8 mouse cellular contexts compared by ENCODE assay signal in genomic region chrX:153695782-153696395, GRCm38 (mm10). TPM values are rescaled to one million over a fixed set of nuclear protein-coding genes. Genes with fewer than 3 reads are reported as not detected.
A peak's percentile ranks its signal among the peaks of the same experiment; 100 is the strongest.
DNase-seq lines count a peak whose midpoint lies in the region; ATAC-seq and TF ChIP-seq lines count a peak whose summit lies in the region.

Gene Kctd12b, minus strand, starts transcription at chrX:153696391.

- no peaks in the 10 kb centered on the region for H3K9me3 ChIP-seq in embryonic facial prominence, embryonic 15.5 days (replicated peaks)

- H3K4me2 ChIP-seq in embryonic facial prominence, embryonic 15.5 days (replicated peaks), result peak within 1 kb of the TSS; percentile 39

- intact Hi-C loops in heart, postnatal 10 days (cut with DNase I), result no loop called here

- H3K4me1 ChIP-seq in liver, adult 2 months (ENCODE audit: control insufficient read depth, insufficient read depth, low read length), result no peaks in the 10 kb centered on the region
- H3K4me1 ChIP-seq in embryonic facial prominence, embryonic 15.5 days, result no peaks in the 10 kb centered on the region

- peak; percentile 0 for DNase-seq in liver, adult 2 months (ENCODE audit: extremely low read depth, low read depth, low spot score)
- DNase-seq in liver, result no peak
- peak; percentile 37 to 38 for DNase-seq in heart, postnatal 10 days
- DNase-seq in kidney, postnatal 25 days, result peak; percentile 29 to 45
- DNase-seq in testis, postnatal 10 days (ENCODE audit: low spot score), result peak; percentile 32

- 9% methylated on average over 11 of the region's 11 CpGs for WGBS in liver, adult 2 months
- 24% methylated on average over 11 of the region's 11 CpGs for WGBS in embryonic facial prominence, embryonic 15.5 days

- TF ChIP-seq POLR2A in liver, adult 2 months (IDR thresholded peaks at IDR 0.05; ENCODE audit: extremely low read depth, insufficient read depth, low read length), result no peak

- no peaks in the 10 kb centered on the region for H3K36me3 ChIP-seq in liver, adult 2 months (ENCODE audit: control insufficient read depth, insufficient read depth, low read length)
- no peaks in the 10 kb centered on the region for H3K36me3 ChIP-seq in embryonic facial prominence, embryonic 15.5 days

- H3K27ac ChIP-seq in liver, adult 2 months (replicated peaks; ENCODE audit: insufficient read depth, low read depth, low read length), result no peak within 1 kb of the TSS; the same call in 1 of the 2 replicates
- peak within 1 kb of the TSS; percentile 80 for H3K27ac ChIP-seq in embryonic facial prominence, embryonic 15.5 days (replicated peaks)

- ATAC-seq in embryonic facial prominence, embryonic 15.5 days (ENCODE audit: insufficient number of reproducible peaks, low FRiP score, low TSS enrichment, low read depth), result no peak
- ATAC-seq in megakaryocyte progenitor cell, adult 5-6 weeks (replicated peaks; ENCODE audit: poor library complexity), result peak; percentile 78
- ATAC-seq in inflammation-experienced regulatory T-cells, adult 6 months, result no peak

- H3K4me3 ChIP-seq in liver, adult 2 months (ENCODE audit: insufficient read depth, low read depth, low read length), result peak within 1 kb of the TSS; percentile 50
- H3K4me3 ChIP-seq in embryonic facial prominence, embryonic 15.5 days (replicated peaks), result peak within 1 kb of the TSS; percentile 43

- peak within 1 kb of the TSS; percentile 66 for H3K9ac ChIP-seq in liver, adult 2 months (ENCODE audit: low read depth, low read length)
- H3K9ac ChIP-seq in embryonic facial prominence, embryonic 15.5 days, result no peak within 1 kb of the TSS

- TF ChIP-seq CTCF in liver, adult 2 months (IDR thresholded peaks at IDR 0.05; ENCODE audit: low read depth, low read length), result no peak

- no peaks in the 10 kb centered on the region for H3K79me2 ChIP-seq in liver, adult 2 months (ENCODE audit: control insufficient read depth, insufficient read depth, low read length)

- no peaks in the 10 kb centered on the region for H3K27me3 ChIP-seq in liver, adult 2 months (ENCODE audit: control insufficient read depth, insufficient read depth, low read length)
- no peaks in the 10 kb centered on the region for H3K27me3 ChIP-seq in embryonic facial prominence, embryonic 15.5 days

RNA-seq across cellular contexts. Expression of gene Kctd12b, which starts in this region (rescaled TPM):
- total RNA-seq in liver, adult 2 months (2014; rRNA removed), result 1.4 and 2.1 TPM in 2 replicates
- polyA plus RNA-seq in liver, adult 2 months (2012; rRNA removed), result 0.19 and 0.34 TPM in 2 replicates
- polyA plus RNA-seq in embryonic facial prominence, embryonic 15.5 days (2015; fragmentation: Nextera tagmentation; extraction: Ambion mirVana), result 8.7 and 9.2 TPM in 2 replicates
- total RNA-seq in heart, postnatal 10 days (2021), result 10 to 100 TPM; 21.1 to 32.9 TPM
- 1.7 TPM in 2 replicates for total RNA-seq in megakaryocyte progenitor cell, adult 5-6 weeks (2015)
- 1.8 and 1.9 TPM in 2 replicates for total RNA-seq in megakaryocyte progenitor cell, adult 5-6 weeks (2017)
- polyA plus RNA-seq in inflammation-experienced regulatory T-cells, adult 6 months (2017; shearing (Covaris generic)), result under 1 TPM in 2 of 3 experiments, not detected in 1; 0.26 to 0.39 TPM
